Comparison of ENCODE assay signal across 8 mouse cellular contexts in genomic region chr7:73375257-73376100, GRCm38 (mm10). TPM values are rescaled to one million over a fixed set of nuclear protein-coding genes. Genes with fewer than 3 reads are reported as not detected.
DNase-seq lines count a peak whose midpoint lies in the region; ATAC-seq and TF ChIP-seq lines count a peak whose summit lies in the region.

Gene Rgma (plus strand): TSS chr7:73375509.

- TF ChIP-seq CTCF in C2C12 (IDR thresholded peaks at IDR 0.05; ENCODE audit: control insufficient read depth, insufficient read depth, insufficient read length) = no peak

- H3K4me2 ChIP-seq in heart, embryonic 14.5 days (ENCODE audit: low read length) = peak within 1 kb of the TSS; percentile 100
- peak within 1 kb of the TSS; percentile 64 for H3K4me2 ChIP-seq in liver, embryonic 16.5 days (ENCODE audit: low read depth, low read length)

- no peaks in the 10 kb centered on the region for H3K79me3 ChIP-seq in C2C12 (ENCODE audit: low read depth)

- H3K9ac ChIP-seq in heart, embryonic 14.5 days (ENCODE audit: low read length) = peak within 1 kb of the TSS; percentile 60
- H3K9ac ChIP-seq in liver, embryonic 16.5 days (ENCODE audit: low read depth, low read length) = no peak within 1 kb of the TSS

- H3ac ChIP-seq in C2C12 (ENCODE audit: control insufficient read depth, insufficient read length, low read depth) = peak within 1 kb of the TSS; percentile 53

- H3K4me3 ChIP-seq in C2C12 (ENCODE audit: insufficient read depth, poor library complexity, severe bottlenecking) = peak within 1 kb of the TSS; percentile 23
- H3K4me3 ChIP-seq in forebrain, embryonic 10.5 days = peak within 1 kb of the TSS; percentile 92
- H3K4me3 ChIP-seq in heart, embryonic 14.5 days (ENCODE audit: control insufficient read depth in 1 of 2, insufficient read depth in 1 of 2, low read depth in 1 of 2, low read length in 2 of 2) = peak within 1 kb of the TSS; percentile 48 to 51
- H3K4me3 ChIP-seq in liver, embryonic 16.5 days (ENCODE audit: low read depth, low read length) = peak within 1 kb of the TSS; percentile 43

- ATAC-seq in heart, embryonic 14.5 days (ENCODE audit: insufficient number of reproducible peaks, insufficient read depth, low FRiP score, low read depth) = peak; percentile 67; the same call in 1 of the 2 replicates
- ATAC-seq in liver, embryonic 16.5 days (ENCODE audit: low read depth) = peak; percentile 30; the same call in 1 of the 2 replicates

- H3K27me3 ChIP-seq in C2C12 (ENCODE audit: control insufficient read depth, insufficient read depth, insufficient read length) = peaks cover 7% of the 10 kb centered on the region
- H3K27me3 ChIP-seq in forebrain, embryonic 10.5 days (ENCODE audit: poor library complexity, severe bottlenecking) = peaks cover 65% of the 10 kb centered on the region
- H3K27me3 ChIP-seq in heart, embryonic 14.5 days (ENCODE audit: control insufficient read depth, insufficient read depth, low read length) = peaks cover 88% of the 10 kb centered on the region
- peaks cover 64% of the 10 kb centered on the region for H3K27me3 ChIP-seq in liver, embryonic 16.5 days (ENCODE audit: control insufficient read depth, insufficient read depth, low read depth, low read length)

- no peaks in the 10 kb centered on the region for H3K9me3 ChIP-seq in forebrain, embryonic 10.5 days
- no peaks in the 10 kb centered on the region for H3K9me3 ChIP-seq in heart, embryonic 14.5 days (ENCODE audit: control insufficient read depth, low read length)
- H3K9me3 ChIP-seq in liver, embryonic 16.5 days (replicated peaks; ENCODE audit: control insufficient read depth, low read length) = no peaks in the 10 kb centered on the region

- peak within 1 kb of the TSS; percentile 97 for H3K27ac ChIP-seq in forebrain, embryonic 10.5 days
- H3K27ac ChIP-seq in heart, embryonic 14.5 days (replicated peaks in 1 of 2; ENCODE audit: control insufficient read depth in 1 of 2, insufficient read depth in 1 of 2, low read depth in 2 of 2, low read length in 2 of 2) = no peak within 1 kb of the TSS
- no peak within 1 kb of the TSS for H3K27ac ChIP-seq in liver, embryonic 16.5 days (ENCODE audit: low read length)

- H3K4me1 ChIP-seq in forebrain, embryonic 10.5 days = peaks cover 82% of the 10 kb centered on the region
- H3K4me1 ChIP-seq in heart, embryonic 14.5 days (ENCODE audit: control insufficient read depth in 2 of 2, insufficient read depth in 2 of 2, low read length in 2 of 2) = peaks cover 7 to 22% of the 10 kb centered on the region in 2 experiments
- peaks cover 8% of the 10 kb centered on the region for H3K4me1 ChIP-seq in liver, embryonic 16.5 days (ENCODE audit: control insufficient read depth, low read depth, low read length)

- no peaks in the 10 kb centered on the region for H3K79me2 ChIP-seq in C2C12 (ENCODE audit: control insufficient read depth, insufficient read depth)

- no peaks in the 10 kb centered on the region for H3K36me3 ChIP-seq in C2C12 (ENCODE audit: control insufficient read depth, insufficient read depth)
- H3K36me3 ChIP-seq in forebrain, embryonic 10.5 days (replicated peaks) = peaks cover 9% of the 10 kb centered on the region; the same call in 1 of the 2 replicates
- no peaks in the 10 kb centered on the region for H3K36me3 ChIP-seq in heart, embryonic 14.5 days (ENCODE audit: control insufficient read depth, insufficient read depth, low read length)
- no peaks in the 10 kb centered on the region for H3K36me3 ChIP-seq in liver, embryonic 16.5 days (ENCODE audit: control insufficient read depth, insufficient read depth)

- DNase-seq in adrenal gland, adult 2 months = peak; percentile 67
- DNase-seq in forebrain, embryonic 10.5 days (ENCODE audit: extremely low spot score, low spot score) = peak; percentile 75
- peak; percentile 38 to 65 for DNase-seq in kidney, postnatal 25 days
- peak; percentile 75 for DNase-seq in retina, embryonic 14.5 days (ENCODE audit: low spot score)
- DNase-seq in spleen, postnatal 4 days (ENCODE audit: low spot score in 2 of 2) = no peak

- WGBS in forebrain, embryonic 10.5 days = under 1% methylated on average over 79 of the region's 85 CpGs
- WGBS in heart, embryonic 14.5 days = under 1% methylated on average over 72 of the region's 85 CpGs
- under 1% methylated on average over 51 of the region's 85 CpGs for WGBS in liver, embryonic 16.5 days (ENCODE audit: insufficient replicate concordance)

TF ChIP-seq in C2C12, 6 proteins besides CTCF, POLR2A, EP300 and RAD21:
- no peak for TF ChIP-seq MAX (IDR thresholded peaks at IDR 0.05)
- TF ChIP-seq MYOD1 (IDR thresholded peaks at IDR 0.05; ENCODE audit: control insufficient read depth, insufficient read length, low read depth) = no peak
- TF ChIP-seq MYOG (IDR thresholded peaks at IDR 0.05; ENCODE audit: control insufficient read depth, extremely low read depth, insufficient read length) = no peak
- no peak for TF ChIP-seq FOSL1 (IDR thresholded peaks at IDR 0.05; ENCODE audit: insufficient read depth, low read length, poor library complexity, severe bottlenecking)
- TF ChIP-seq CEBPB (IDR thresholded peaks at IDR 0.05; ENCODE audit: low read depth) = no peak
- TF ChIP-seq USF1 (IDR thresholded peaks at IDR 0.05; ENCODE audit: low read depth) = no peak

RNA-seq across cellular contexts. Expression of gene Rgma, which starts in this region (rescaled TPM):
- 1.4 TPM for polyA plus RNA-seq in C2C12 (2012; fragmentation: generic; extraction: Trizol)
- 10 to 100 TPM in 1 of 2 experiments, 1 to 10 TPM in 1; 8.2 to 24.1 TPM for total RNA-seq in adrenal gland, adult 2 months (2021)
- polyA plus RNA-seq in adrenal gland, adult 2 months (2012; rRNA removed) = 21.6 and 22.8 TPM in 2 replicates
- polyA plus RNA-seq in forebrain, embryonic 10.5 days (2016; fragmentation: Nextera tagmentation; extraction: Ambion mirVana) = 26.2 and 26.8 TPM in 2 replicates
- polyA plus RNA-seq in heart, embryonic 14.5 days (2014; fragmentation: Nextera tagmentation; extraction: Ambion mirVana) = 3.1 and 3.2 TPM in 2 replicates
- 0.11 and 0.19 TPM in 2 replicates for polyA plus RNA-seq in liver, embryonic 16.5 days (2015; fragmentation: Nextera tagmentation; extraction: Ambion mirVana)

Comparison
In these comparisons a context has a peak if more than half of its experiments do, and no peak if none do; other contexts are left out.
1. Peak in ATAC-seq, H3K4me3 ChIP-seq and H3K4me2 ChIP-seq in liver, embryonic 16.5 days; RNA of the gene not detected or under 1 TPM.
2. H3K4me3 ChIP-seq: peak in every context shown above with its lines; median percentile 92 in forebrain, embryonic 10.5 days; 50 in heart, embryonic 14.5 days; 43 in liver, embryonic 16.5 days; 23 in C2C12.
3. DNase-seq: peak in adrenal gland, adult 2 months (single experiment), forebrain, embryonic 10.5 days (single experiment), kidney, postnatal 25 days (2 of 2) and retina, embryonic 14.5 days (single experiment); none in spleen, postnatal 4 days (0 of 2).